Mouse (Mus musculus): ENCODE results near the gene Inpp4b. TPM values are rescaled to one million over a fixed set of nuclear protein-coding genes. Genes with fewer than 3 reads are reported as not detected.

The Inpp4b gene
- polyA plus RNA-seq, 1 experiment from 2014 or later = 10.1 TPM

DNA sequence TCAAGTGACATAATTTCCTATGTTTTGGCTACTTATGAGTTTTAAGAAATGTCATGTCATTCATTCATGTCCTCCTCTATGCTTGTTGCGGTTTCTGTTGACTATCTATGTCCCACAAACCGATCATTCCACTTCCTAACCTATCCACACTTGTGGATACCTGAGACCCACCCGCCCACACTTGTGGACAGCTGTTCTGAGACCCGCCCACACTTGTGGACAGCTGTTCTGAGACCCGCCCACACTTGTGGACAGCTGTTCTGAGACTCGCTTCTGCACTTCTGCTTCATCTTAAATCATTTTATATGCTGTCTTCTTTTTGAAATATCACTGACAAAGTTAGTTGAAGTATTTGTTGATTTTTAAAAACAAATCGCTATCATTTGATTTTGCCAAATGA is 400.2 kb downstream of the Inpp4b start:
- Histone ChIP-seq H3K27ac (ENCODE audit: low read depth, low read length) (no peak overlapping the region), H3K36me3 (ENCODE audit: control insufficient read depth, insufficient read depth, low read length) (no peaks in the 10 kb centered on the region)
- WGBS = 91% methylated on average over 7 of the region's 7 CpGs

DNA sequence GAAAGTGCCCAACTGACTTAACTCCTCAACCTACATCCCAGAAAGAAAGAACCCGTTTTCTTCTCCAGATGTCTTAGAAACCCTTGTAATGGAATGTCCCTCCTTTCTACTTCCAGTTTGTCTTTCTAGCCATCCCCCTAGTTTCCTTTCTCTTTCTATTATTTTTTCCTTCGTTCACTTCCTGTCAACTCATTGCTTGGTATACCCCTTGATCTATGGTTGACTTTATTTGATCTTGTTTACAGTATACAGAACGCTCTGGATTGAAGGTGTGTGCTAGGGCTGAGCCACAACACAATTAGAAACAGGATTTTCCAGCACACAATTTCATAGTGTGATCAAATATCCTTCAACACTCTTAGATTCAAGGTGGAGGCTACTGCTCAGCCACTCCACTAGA is 400.7 kb downstream of the Inpp4b start:
- H3K9ac ChIP-seq (replicated peaks; ENCODE audit: low read depth, low read length) = no peak overlapping the region
- H3K36me3 ChIP-seq (ENCODE audit: control insufficient read depth, insufficient read depth, low read length) = no peaks in the 10 kb centered on the region
- no peaks in the 10 kb centered on the region for H3K27me3 ChIP-seq (ENCODE audit: control insufficient read depth, insufficient read depth, low read length)
- no peak overlapping the region for H3K27ac ChIP-seq (ENCODE audit: low read depth, low read length)
- H3K9me3 ChIP-seq (ENCODE audit: control insufficient read depth, low read length) = no peaks in the 10 kb centered on the region
- no peak overlapping the region for H3K4me3 ChIP-seq (ENCODE audit: low read depth, low read length)
- no peak overlapping the region for H3K4me2 ChIP-seq (ENCODE audit: low read depth, low read length)
- WGBS = 82% methylated on average over 3 of the region's 3 CpGs
- ATAC-seq (ENCODE audit: low read depth) = no peak
- no peaks in the 10 kb centered on the region for H3K4me1 ChIP-seq (ENCODE audit: control insufficient read depth, insufficient read depth, low read length)

More for the DNA sequence above, 400.2 kb downstream of the Inpp4b start:
- Histone ChIP-seq H3K4me2 (ENCODE audit: low read depth, low read length) (no peak overlapping the region), H3K9ac (replicated peaks; ENCODE audit: low read depth, low read length) (no peak overlapping the region), H3K27me3 (ENCODE audit: control insufficient read depth, insufficient read depth, low read length) (no peaks in the 10 kb centered on the region), H3K4me3 (ENCODE audit: low read depth, low read length) (no peak overlapping the region), H3K9me3 (ENCODE audit: control insufficient read depth, low read length) (no peaks in the 10 kb centered on the region), H3K4me1 (ENCODE audit: control insufficient read depth, insufficient read depth, low read length) (no peaks in the 10 kb centered on the region)
- no peak for ATAC-seq (ENCODE audit: low read depth)

DNA sequence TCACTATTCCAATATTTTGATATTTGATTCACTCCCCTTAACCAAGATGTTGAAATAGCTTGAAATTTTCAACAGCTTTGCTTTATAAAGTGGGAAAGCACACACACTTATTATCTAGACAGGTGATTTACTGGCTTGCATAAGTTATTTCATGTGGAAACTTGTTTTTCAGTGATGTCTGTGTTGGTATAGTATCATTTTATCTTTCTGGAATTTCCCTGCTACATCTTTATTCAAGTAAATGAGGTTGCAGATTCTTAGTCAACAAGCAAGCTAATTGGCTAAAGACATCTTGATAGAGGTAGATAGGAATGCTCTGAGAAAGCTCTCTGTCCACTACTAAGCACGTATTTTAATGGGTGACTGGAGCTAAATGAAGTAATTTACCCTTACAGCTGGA is 403.1 kb downstream of the Inpp4b start:
- Histone ChIP-seq H3K4me2 (ENCODE audit: low read depth, low read length) (no peak overlapping the region), H3K9ac (replicated peaks; ENCODE audit: low read depth, low read length) (no peak overlapping the region), H3K4me3 (ENCODE audit: low read depth, low read length) (no peak overlapping the region), H3K36me3 (ENCODE audit: control insufficient read depth, insufficient read depth, low read length) (no peaks in the 10 kb centered on the region), H3K9me3 (ENCODE audit: control insufficient read depth, low read length) (no peaks in the 10 kb centered on the region), H3K4me1 (ENCODE audit: control insufficient read depth, insufficient read depth, low read length) (no peaks in the 10 kb centered on the region), H3K27ac (ENCODE audit: low read depth, low read length) (no peak overlapping the region), H3K27me3 (ENCODE audit: control insufficient read depth, insufficient read depth, low read length) (no peaks in the 10 kb centered on the region)
- 54% methylated on average over 1 of the region's 1 CpGs for WGBS
- no peak for ATAC-seq (ENCODE audit: low read depth)

DNA sequence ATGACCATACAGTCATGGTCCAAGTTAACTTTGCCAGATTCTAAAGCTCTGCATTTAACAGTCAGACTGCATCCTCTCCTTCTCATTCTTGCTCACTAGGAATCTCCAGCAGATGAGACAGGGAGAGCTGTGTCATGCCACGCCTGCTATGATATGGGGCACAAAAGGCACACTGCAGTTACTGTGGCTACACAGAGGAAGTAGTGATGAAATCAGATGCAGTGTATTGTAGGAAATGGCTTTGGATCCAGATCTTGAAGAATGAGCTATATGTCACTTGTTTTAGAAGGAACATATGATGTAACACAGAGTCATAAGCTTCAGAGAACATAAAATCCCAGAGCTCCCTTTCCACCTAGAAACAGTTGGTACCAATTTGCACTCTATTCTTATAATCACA is 408.8 kb downstream of the Inpp4b start:
- Histone ChIP-seq H3K4me3 (ENCODE audit: low read depth, low read length) (no peak overlapping the region), H3K36me3 (ENCODE audit: control insufficient read depth, insufficient read depth, low read length) (no peaks in the 10 kb centered on the region), H3K4me2 (ENCODE audit: low read depth, low read length) (no peak overlapping the region), H3K9ac (replicated peaks; ENCODE audit: low read depth, low read length) (no peak overlapping the region), H3K27ac (ENCODE audit: low read depth, low read length) (no peak overlapping the region), H3K9me3 (ENCODE audit: control insufficient read depth, low read length) (no peaks in the 10 kb centered on the region), H3K4me1 (ENCODE audit: control insufficient read depth, insufficient read depth, low read length) (no peaks in the 10 kb centered on the region), H3K27me3 (ENCODE audit: control insufficient read depth, insufficient read depth, low read length) (no peaks in the 10 kb centered on the region)
- ATAC-seq (ENCODE audit: low read depth) = no peak
- 74% methylated on average over 1 of the region's 1 CpGs for WGBS

DNA sequence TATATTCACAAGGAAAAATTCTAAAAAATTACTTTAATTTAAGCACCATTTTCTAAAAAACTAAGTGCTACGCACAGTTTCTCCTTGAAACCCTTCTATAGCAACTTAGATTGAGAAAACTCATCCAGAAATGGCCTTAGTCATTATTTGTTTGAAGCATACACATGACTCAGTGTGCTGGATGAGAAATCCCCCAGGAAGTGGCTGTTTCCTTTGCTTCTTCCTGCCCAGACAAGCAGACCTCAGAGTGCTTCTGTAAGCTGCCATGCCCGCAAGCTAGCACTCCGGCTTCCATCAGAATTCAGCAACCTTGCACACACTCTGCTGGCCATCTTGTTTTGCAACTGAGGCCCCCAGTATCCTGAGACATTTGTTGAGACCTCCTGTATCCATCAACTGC is 414.3 kb downstream of the Inpp4b start:
- no peaks in the 10 kb centered on the region for H3K4me1 ChIP-seq (ENCODE audit: control insufficient read depth, insufficient read depth, low read length)
- H3K36me3 ChIP-seq (ENCODE audit: control insufficient read depth, insufficient read depth, low read length) = no peaks in the 10 kb centered on the region
- H3K27ac ChIP-seq (ENCODE audit: low read depth, low read length) = no peak overlapping the region
- H3K27me3 ChIP-seq (ENCODE audit: control insufficient read depth, insufficient read depth, low read length) = no peaks in the 10 kb centered on the region
- H3K9me3 ChIP-seq (ENCODE audit: control insufficient read depth, low read length) = no peaks in the 10 kb centered on the region
- H3K4me3 ChIP-seq (ENCODE audit: low read depth, low read length) = no peak overlapping the region
- ATAC-seq (ENCODE audit: low read depth) = no peak
- 86% methylated on average over 3 of the region's 3 CpGs for WGBS
- no peak overlapping the region for H3K9ac ChIP-seq (replicated peaks; ENCODE audit: low read depth, low read length)
- H3K4me2 ChIP-seq (ENCODE audit: low read depth, low read length) = no peak overlapping the region

DNA sequence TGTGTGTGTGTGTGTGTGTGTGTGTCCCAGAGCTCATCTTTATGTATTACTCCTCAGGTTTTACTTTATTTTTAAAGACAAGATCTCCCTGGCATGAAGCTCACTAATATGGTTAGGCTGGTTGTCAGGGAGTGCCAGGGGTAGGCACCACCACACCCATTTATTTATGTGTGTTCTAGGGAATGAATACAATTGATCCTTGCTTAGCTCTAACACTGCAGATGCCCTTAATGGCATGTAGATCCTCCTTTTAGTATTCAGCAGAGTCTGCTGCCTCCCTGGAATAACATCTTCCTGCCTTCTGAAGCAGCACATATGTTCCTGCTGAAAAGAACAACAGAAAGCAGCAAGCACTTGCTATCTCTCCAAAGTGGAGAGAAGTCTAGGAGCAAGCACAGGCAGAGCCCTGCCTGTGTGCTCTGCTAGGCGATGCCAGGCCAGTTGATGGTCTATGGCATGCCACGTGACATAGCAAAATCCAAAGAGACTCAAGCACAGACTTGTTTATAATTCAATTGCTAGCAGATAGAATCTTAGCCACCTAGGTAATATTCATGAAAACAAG is 415.3 kb downstream of the Inpp4b start:
- no peak for ATAC-seq (ENCODE audit: low read depth)
- no peaks in the 10 kb centered on the region for H3K4me1 ChIP-seq (ENCODE audit: control insufficient read depth, insufficient read depth, low read length)
- no peak overlapping the region for H3K4me3 ChIP-seq (ENCODE audit: low read depth, low read length)
- H3K27me3 ChIP-seq (ENCODE audit: control insufficient read depth, insufficient read depth, low read length) = no peaks in the 10 kb centered on the region
- no peak overlapping the region for H3K9ac ChIP-seq (replicated peaks; ENCODE audit: low read depth, low read length)
- 97% methylated on average over 2 of the region's 2 CpGs for WGBS
- no peak overlapping the region for H3K27ac ChIP-seq (ENCODE audit: low read depth, low read length)
- no peaks in the 10 kb centered on the region for H3K36me3 ChIP-seq (ENCODE audit: control insufficient read depth, insufficient read depth, low read length)
- H3K4me2 ChIP-seq (ENCODE audit: low read depth, low read length) = no peak overlapping the region
- H3K9me3 ChIP-seq (ENCODE audit: control insufficient read depth, low read length) = no peaks in the 10 kb centered on the region

DNA sequence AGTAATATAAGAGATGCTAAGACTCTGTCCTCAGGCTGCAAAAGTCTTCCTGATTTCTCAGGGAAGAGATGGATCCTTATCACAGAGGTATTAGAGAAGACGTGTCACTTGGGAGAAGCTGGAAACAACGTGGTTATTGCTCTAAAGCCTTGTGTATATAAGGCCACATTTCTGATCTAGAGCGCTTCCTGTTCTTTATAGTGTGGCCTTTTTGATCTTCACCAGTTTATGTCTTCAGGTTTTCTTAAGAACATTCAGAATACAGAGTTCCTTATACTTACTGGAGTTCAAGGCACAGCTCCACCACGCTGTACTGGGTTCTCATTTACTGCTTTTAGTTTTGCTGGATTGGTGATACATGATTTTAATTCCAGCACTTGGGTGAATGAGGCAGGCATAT is 419.1 kb downstream of the Inpp4b start:
- Histone ChIP-seq H3K9ac (replicated peaks; ENCODE audit: low read depth, low read length) (no peak overlapping the region), H3K27ac (ENCODE audit: low read depth, low read length) (no peak overlapping the region), H3K4me2 (ENCODE audit: low read depth, low read length) (no peak overlapping the region), H3K27me3 (ENCODE audit: control insufficient read depth, insufficient read depth, low read length) (no peaks in the 10 kb centered on the region), H3K4me1 (ENCODE audit: control insufficient read depth, insufficient read depth, low read length) (no peaks in the 10 kb centered on the region), H3K4me3 (ENCODE audit: low read depth, low read length) (no peak overlapping the region), H3K9me3 (ENCODE audit: control insufficient read depth, low read length) (no peaks in the 10 kb centered on the region), H3K36me3 (ENCODE audit: control insufficient read depth, insufficient read depth, low read length) (no peaks in the 10 kb centered on the region)
- no peak for ATAC-seq (ENCODE audit: low read depth)
- 82% methylated on average over 4 of the region's 4 CpGs for WGBS

DNA sequence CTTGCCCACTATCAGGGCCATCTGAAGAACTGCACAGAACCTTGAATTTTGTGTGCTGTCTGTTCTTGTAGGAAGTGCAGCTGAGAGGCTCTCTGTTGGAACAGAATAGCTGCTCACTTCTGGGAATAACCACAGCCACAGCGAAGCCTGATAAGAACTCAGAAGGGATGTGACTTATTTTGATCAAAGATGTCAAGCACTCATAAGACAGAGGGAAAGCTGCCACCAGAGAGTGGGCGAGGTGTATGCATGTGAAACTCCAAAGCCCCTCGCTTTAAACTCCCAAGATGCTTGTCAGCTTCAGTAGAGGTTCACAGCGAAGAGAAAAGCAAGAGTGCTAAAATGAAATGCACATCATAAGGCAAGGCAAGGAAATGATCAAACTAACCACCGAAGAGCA is 423.7 kb downstream of the Inpp4b start:
- WGBS = 91% methylated on average over 5 of the region's 5 CpGs

DNA sequence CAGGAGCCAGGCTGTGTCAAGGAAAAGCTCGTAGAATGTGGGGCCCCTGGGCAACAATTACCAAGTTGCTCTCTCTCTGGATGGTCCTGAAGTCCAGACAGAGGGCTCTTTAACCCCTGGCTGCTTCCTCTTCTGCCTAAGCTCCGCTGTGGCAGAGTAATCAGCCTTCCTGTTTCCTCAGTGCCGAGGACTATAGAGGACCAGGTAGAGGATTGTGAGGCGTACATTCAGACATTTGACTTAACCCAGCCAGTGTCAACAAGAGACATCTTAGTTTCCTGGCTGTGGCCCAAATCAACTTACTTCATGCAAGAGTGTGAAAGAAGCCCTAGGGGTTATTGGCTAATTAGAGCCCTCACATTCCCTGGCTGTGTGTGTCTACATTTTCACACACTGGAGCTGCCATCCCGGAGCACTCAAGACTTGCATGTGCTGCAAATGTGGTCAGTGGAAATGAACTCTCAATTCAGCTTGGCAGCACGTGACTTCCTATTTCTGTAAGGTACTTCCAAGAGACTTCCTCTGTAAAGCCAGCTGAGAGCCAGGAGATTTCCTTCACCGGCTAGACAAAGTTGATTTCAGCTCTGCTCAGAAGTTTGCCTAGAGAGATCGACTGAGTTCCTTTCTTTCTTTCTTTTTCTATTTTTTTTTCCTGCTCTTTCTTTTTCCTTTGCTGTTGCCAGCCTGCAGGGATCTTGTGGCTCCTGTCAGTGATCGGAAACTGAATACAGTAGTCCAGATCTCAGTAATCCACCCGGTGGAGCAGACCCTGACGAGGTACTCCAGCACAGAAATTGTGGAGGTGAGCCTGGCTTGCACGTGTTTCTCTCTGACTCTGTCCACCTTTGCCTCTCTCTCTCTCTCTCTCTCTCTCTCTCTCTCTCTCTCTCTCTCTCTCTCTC is 425.3 kb downstream of the Inpp4b start:
- H3K9me3 ChIP-seq (ENCODE audit: control insufficient read depth, low read length) = no peaks in the 10 kb centered on the region
- no peaks in the 10 kb centered on the region for H3K36me3 ChIP-seq (ENCODE audit: control insufficient read depth, insufficient read depth, low read length)
- WGBS = 25% methylated on average over 12 of the region's 12 CpGs
- no peaks in the 10 kb centered on the region for H3K27me3 ChIP-seq (ENCODE audit: control insufficient read depth, insufficient read depth, low read length)
- H3K4me1 ChIP-seq (ENCODE audit: control insufficient read depth, insufficient read depth, low read length) = no peaks in the 10 kb centered on the region
- H3K4me3 ChIP-seq (ENCODE audit: low read depth, low read length) = no peak overlapping the region
- peak; percentile 67 for ATAC-seq (ENCODE audit: low read depth)
- 0 out of 2 replicates have a peak overlapping the region, but pooled peaks have one; percentile 16 for H3K4me2 ChIP-seq (ENCODE audit: low read depth, low read length)
- no peak overlapping the region for H3K27ac ChIP-seq (ENCODE audit: low read depth, low read length)
- no peak overlapping the region for H3K9ac ChIP-seq (replicated peaks; ENCODE audit: low read depth, low read length)

More for the DNA sequence above, 423.7 kb downstream of the Inpp4b start:
- H3K27me3 ChIP-seq (ENCODE audit: control insufficient read depth, insufficient read depth, low read length) = no peaks in the 10 kb centered on the region
- no peak overlapping the region for H3K9ac ChIP-seq (replicated peaks; ENCODE audit: low read depth, low read length)
- no peak for ATAC-seq (ENCODE audit: low read depth)
- H3K9me3 ChIP-seq (ENCODE audit: control insufficient read depth, low read length) = no peaks in the 10 kb centered on the region
- no peak overlapping the region for H3K27ac ChIP-seq (ENCODE audit: low read depth, low read length)
- no peak overlapping the region for H3K4me2 ChIP-seq (ENCODE audit: low read depth, low read length)
- no peak overlapping the region for H3K4me3 ChIP-seq (ENCODE audit: low read depth, low read length)
- no peaks in the 10 kb centered on the region for H3K4me1 ChIP-seq (ENCODE audit: control insufficient read depth, insufficient read depth, low read length)
- no peaks in the 10 kb centered on the region for H3K36me3 ChIP-seq (ENCODE audit: control insufficient read depth, insufficient read depth, low read length)
